Mouse (Mus musculus) small intestine, adult 2 months (tissue): ENCODE measurements at regions not wholly inside any gene's neighbourhood (a gene's known extent, or its start where the extent isn't known, plus 50 kb on each side); places are given as distances from the start of the nearest gene placed in this dataset.

ENCODE experiments used
- H3K27ac ChIP-seq: fragments of 200-500 bp; 2 replicates; pipeline ENCODE4 v1.5.1; 2012; ENCODE audit warnings: low read depth, low read length, control low read depth, inconsistent platforms; ENCODE audit not compliant: insufficient read depth
- H3K27me3 ChIP-seq: fragments of 200-500 bp; 2 replicates; pipeline ENCODE4 v1.6.1; 2012; ENCODE audit warnings: mild to moderate bottlenecking, moderate library complexity, low read length, inconsistent platforms; ENCODE audit not compliant: control insufficient read depth, insufficient read depth
- H3K36me3 ChIP-seq: fragments of 200-500 bp; 2 replicates; pipeline ENCODE4 v1.6.1; 2012; ENCODE audit warnings: mild to moderate bottlenecking, low read length, control low read depth, inconsistent platforms; ENCODE audit not compliant: control insufficient read depth, insufficient read depth
- H3K4me1 ChIP-seq: fragments of 200-500 bp; 2 replicates; pipeline ENCODE4 v1.6.1; 2012; ENCODE audit warnings: low read length, inconsistent platforms, mixed read lengths; ENCODE audit not compliant: control insufficient read depth, insufficient read depth, insufficient read length
- H3K4me3 ChIP-seq: fragments of 200-500 bp; 2 replicates; pipeline ENCODE4 v1.5.1; 2012; ENCODE audit warnings: low read depth, mild to moderate bottlenecking, control low read depth, inconsistent platforms, low read length, moderate library complexity
- CTCF ChIP-seq: fragments of 200-500 bp; IDR thresholded peaks from 2 replicates; pipeline ENCODE4 v1.5.1; 2012; ENCODE audit warnings: low read depth, mild to moderate bottlenecking, control low read depth, inconsistent platforms, low read length, moderate library complexity, mixed read lengths; ENCODE audit not compliant: insufficient replicate concordance, insufficient read length; ENCODE audit errors: extremely low read depth
- POLR2A ChIP-seq: fragments of 200-500 bp; IDR thresholded peaks from 2 replicates; pipeline ENCODE4 v1.6.1; 2012; ENCODE audit warnings: low read depth, mild to moderate bottlenecking, control low read depth, inconsistent platforms, low read length, moderate library complexity
- WGBS: fragments of 180-500 bp; shearing (Covaris S2); methylation state at CpG from one replicate; pipeline ENCODE4 v1.1.7; 2018; 5-methylcytosine and 5-hydroxymethylcytosine counted together

- Histone ChIP-seq H3K4me1 (no peaks in the 10 kb centered on the region), H3K27me3 (no peaks in the 10 kb centered on the region), H3K36me3 (no peaks in the 10 kb centered on the region), H3K27ac (peak overlapping the region; percentile 21), H3K4me3 (no peak overlapping the region)
- WGBS: 52% methylated on average over 14 of the region's 14 CpGs
- TF ChIP-seq POLR2A (no peak), CTCF (no peak)
Measured at GRCm38 (mm10) chr10:66864161-66864862, 231.6 kb upstream of the Jmjd1c start.

DNA sequence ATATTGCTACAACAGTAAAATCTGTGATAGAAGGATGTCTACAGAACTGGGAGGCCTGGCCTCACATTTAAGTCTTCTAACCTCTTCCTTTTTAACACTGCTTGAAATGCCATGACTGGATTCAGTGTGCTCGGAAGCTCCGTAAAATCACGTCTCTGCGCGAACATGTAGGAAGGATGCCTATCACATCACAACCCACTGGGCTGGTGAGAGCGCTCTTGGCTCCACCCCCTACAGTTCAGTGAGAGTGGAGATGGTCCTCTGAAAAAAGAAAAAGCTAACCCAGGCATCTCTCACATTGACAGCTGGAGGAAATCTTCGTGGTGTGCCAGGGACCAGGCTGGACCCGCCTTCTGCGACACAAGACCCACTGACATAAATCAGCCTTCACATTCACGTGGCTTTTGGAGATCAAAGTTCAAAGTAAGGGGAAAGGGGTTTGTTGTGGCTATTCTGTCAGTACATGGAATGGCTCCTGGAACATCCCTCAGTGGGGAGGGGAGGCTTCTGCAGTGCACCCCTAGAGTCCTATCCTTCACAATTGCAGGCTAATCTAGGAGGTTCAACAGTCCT is 230.8 kb upstream of the Jmjd1c start:
- Histone ChIP-seq H3K27ac (0 out of 2 replicates have a peak overlapping the region, but pooled peaks have one; percentile 21), H3K36me3 (no peaks in the 10 kb centered on the region), H3K4me1 (no peaks in the 10 kb centered on the region), H3K4me3 (no peak overlapping the region), H3K27me3 (no peaks in the 10 kb centered on the region)
- no peak for TF ChIP-seq CTCF
- no peak for TF ChIP-seq POLR2A
- WGBS: 68% methylated on average over 10 of the region's 10 CpGs

DNA sequence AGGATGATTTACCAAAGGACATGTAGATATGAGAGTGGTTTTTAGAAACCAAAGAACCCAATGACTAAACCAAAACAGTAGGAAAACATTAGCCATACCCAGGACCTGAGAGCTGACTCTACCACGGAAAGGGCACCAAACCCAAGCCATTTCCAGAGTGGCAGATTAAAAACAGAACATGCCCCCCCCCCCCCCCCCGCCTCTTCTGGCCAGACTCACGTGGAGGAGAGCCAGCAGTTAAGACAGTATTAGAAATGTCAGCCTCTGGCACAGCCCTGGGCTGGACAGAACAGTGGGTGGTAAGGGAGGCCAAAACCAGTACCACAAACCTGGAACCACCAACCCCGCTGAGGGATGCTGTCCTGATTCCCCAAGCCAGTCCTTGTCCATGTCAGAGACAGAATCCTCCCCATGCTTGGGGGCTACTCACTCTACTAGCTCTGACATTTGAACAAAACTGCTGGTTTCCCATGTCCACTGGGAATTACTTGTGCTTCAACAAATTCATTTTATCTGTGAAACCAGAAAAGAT is 224.7 kb upstream of the Jmjd1c start:
- WGBS: 62% methylated on average over 4 of the region's 4 CpGs
- Histone ChIP-seq H3K27me3 (no peaks in the 10 kb centered on the region), H3K27ac (no peak overlapping the region), H3K36me3 (no peaks in the 10 kb centered on the region), H3K4me1 (no peaks in the 10 kb centered on the region), H3K4me3 (no peak overlapping the region)
- TF ChIP-seq CTCF (no peak), POLR2A (no peak)

DNA sequence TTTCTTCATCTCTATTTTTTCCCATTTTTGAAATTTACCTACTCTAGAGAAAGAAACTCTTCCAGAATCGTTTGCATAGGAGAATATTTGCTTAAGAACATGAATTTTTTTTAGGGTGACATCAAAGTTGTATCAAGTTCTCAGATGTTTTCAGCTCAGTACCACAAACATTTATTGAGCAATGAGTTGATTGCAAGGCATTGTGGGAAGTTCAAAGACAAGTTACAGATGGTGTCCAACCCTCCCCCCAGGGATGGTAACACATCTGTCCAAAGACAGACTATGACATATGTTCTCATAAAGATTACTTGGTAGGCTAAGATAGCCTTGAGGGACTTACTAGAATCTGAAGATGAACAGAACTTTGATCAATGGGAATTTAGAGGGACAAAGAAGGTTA is 224.3 kb upstream of the Jmjd1c start:
- Histone ChIP-seq H3K4me3 (no peak overlapping the region), H3K4me1 (no peaks in the 10 kb centered on the region), H3K36me3 (no peaks in the 10 kb centered on the region), H3K27ac (no peak overlapping the region), H3K27me3 (no peaks in the 10 kb centered on the region)
- no peak for TF ChIP-seq POLR2A
- 47% methylated on average over 1 of the region's 1 CpGs for WGBS

DNA sequence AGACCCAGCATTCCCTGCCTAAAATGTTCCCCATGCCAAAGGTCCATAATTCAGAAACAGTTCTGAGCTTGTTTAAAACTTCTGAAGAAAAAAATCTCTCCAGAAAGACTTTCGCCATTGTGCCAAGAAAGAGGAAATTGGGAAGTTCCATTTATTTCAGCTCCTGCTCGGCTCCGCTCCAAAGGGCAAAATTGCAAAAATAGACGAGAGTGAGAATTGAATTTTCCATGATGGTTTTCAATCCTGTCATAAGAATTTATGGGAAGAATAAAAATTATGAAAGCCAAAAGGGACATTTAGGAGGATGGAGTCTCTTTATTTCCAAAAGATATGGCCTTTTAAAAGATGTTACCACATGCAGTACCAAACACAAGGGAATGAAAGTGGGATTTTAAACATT is 222.5 kb upstream of the Jmjd1c start:
- Histone ChIP-seq H3K4me3 (no peak overlapping the region), H3K27me3 (no peaks in the 10 kb centered on the region), H3K27ac (no peak overlapping the region), H3K4me1 (no peaks in the 10 kb centered on the region), H3K36me3 (no peaks in the 10 kb centered on the region)
- TF ChIP-seq CTCF (no peak), POLR2A (no peak)
- 92% methylated on average over 4 of the region's 4 CpGs for WGBS

- WGBS: 76% methylated on average over 8 of the region's 8 CpGs
- no peak overlapping the region for H3K4me3 ChIP-seq
- H3K36me3 ChIP-seq: no peaks in the 10 kb centered on the region
- H3K27ac ChIP-seq: no peak overlapping the region
- no peaks in the 10 kb centered on the region for H3K27me3 ChIP-seq
- TF ChIP-seq CTCF: no peak
- no peak for TF ChIP-seq POLR2A
- H3K4me1 ChIP-seq: no peaks in the 10 kb centered on the region
Measured at GRCm38 (mm10) chr10:66879071-66879470, 216.9 kb upstream of the Jmjd1c start.

DNA sequence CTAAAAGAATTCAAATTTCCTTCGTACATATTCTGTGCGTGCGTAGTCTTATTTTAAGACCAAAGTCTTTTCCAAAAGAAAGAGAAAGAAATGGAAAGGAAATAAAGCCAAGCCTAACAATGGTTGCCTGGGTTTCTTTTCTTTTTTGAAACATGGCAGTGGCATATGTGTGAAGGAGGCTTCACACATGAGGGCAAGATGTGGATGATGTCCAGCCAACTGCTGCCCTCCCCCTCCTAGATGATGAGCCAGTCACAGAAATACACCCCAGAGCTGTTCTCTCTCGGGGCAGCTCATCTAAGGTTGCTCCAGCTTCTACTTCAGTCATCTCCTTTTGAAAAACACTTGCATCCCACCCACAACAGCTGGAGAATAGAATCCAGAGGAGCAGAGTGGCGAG is 213.1 kb upstream of the Jmjd1c start:
- H3K36me3 ChIP-seq: no peaks in the 10 kb centered on the region
- WGBS: 90% methylated on average over 5 of the region's 5 CpGs
- H3K27me3 ChIP-seq: no peaks in the 10 kb centered on the region
- H3K27ac ChIP-seq: no peak overlapping the region
- no peaks in the 10 kb centered on the region for H3K4me1 ChIP-seq
- H3K4me3 ChIP-seq: no peak overlapping the region
- TF ChIP-seq POLR2A (no peak), CTCF (no peak)
